Mouse (Mus musculus) frontal cortex, postnatal 36 days (tissue): ENCODE results near the gene P4htm.

Experiments used
- DNase-seq, 2 experiments: peaks; one replicate each; pipeline ENCODE4 v3.0.0; 2022; ENCODE audit warnings: low spot score in 2 of 2

Gene P4htm

GRCm38 (mm10) chr9:108546875-108547274 lies 50.6 kb downstream of the P4htm start:
- no peak for DNase-seq

GRCm38 (mm10) chr9:108545986-108546385 lies 51.5 kb downstream of the P4htm start:
- DNase-seq: no peak

DNA sequence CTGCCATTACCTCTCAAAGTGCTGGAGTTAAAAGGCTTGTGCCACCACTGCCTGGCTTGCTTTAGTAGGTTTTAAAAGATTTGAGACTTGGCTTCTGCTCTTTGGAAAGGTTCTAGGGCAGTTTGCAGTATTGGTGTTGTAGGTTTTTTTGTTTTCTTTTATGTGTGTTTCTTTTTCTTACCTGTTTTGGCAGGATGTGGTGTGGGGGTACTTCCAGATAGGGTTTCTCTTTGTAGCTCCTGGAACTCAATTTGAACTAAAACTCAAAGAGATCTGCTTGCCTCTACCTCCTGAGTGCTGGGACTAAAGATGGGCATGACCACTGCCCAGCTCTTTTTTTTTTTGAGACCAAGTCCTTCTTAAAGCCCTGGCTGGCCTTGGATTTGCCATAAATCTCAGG lies 56.6 kb downstream of the P4htm start:
- DNase-seq: no peak

DNA sequence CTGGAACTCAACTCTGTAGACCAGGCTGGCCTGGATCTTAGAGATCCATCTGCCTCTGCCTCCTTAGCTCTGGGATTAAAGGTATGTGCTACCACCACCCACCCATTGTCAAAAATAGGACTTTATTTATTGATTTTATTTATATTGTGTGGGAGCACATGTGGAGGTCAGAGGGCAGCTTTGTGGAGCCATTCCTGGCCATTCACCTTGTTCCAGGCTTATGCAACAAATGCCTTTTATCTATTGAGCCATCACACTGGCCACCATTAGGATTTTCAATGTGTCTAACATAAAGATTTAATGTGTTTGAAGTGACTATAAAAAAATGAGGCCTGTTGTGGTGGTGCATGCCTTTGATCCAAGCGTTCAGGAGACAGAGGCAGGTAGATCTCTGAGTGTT lies 66.0 kb downstream of the P4htm start:
- DNase-seq: no peak

DNA sequence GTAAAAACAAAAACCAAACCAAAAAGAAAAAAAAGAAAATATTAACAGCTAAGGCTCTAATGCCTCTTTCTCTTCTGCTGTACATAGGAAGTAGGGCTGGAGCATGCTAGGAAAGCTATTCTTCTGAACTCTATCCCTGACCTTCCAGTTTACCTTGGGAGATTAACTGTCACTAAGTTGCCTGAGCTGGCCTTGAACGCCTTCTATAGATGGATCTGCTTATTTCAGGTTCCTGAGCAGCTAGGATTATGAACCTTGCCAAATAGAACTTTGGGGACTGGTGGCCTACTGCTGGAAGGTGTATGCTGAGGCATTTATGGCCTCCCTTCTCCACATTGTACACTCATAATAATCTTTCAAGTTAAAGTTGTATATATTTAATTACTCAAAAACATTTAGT lies 66.5 kb downstream of the P4htm start:
- no peak for DNase-seq
